Mouse (Mus musculus) pancreas, adult 10 weeks (tissue): ENCODE results near the gene Fastkd3. TPM values are rescaled to one million over a fixed set of nuclear protein-coding genes. Genes with fewer than 3 reads are reported as not detected.

ENCODE experiments used
- polyA plus RNA-seq: library from polyadenylated mRNA; stranded (reverse); fragments of 350-450 nt; fragmentation: Illumina TruSeq; extraction: RNeasy Lipid Tissue Mini Kit (QIAGEN cat#74804); gene quantifications from one replicate; pipeline ENCODE4 v1.2.3, GENCODE M21; 2015; ENCODE audit warnings: low read depth, low replicate concordance; ENCODE audit not compliant: insufficient read depth

Gene Fastkd3
- polyA plus RNA-seq, result 9.0 TPM

GRCm38 (mm10) chr13:68581747-68582516 lies at the start of gene Fastkd3, which contains the start of gene Mtrr:
Gene Fastkd3 (plus strand): TSS chr13:68582234.
Gene Mtrr (minus strand): TSS chr13:68582149.

DNA sequence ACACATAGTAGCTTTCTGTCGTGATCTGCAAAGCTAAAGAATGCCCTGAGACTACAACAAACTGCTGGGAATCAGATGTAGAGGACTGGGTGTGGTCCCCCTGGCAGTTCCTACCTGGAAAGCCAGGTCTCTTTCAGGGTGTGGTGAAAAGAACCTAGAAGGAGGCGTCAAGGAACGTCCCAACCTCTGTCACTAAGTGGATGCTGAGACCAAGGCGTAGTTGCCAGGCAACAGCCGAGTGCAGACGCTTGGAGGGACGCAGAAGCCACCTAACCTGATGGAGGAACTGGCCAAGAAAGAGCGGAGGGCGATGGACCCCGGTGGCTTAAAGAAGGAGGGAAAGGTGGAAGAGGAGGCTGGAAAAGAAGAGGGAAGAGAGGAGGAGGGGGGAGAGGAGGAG lies 15.2 kb downstream of the Fastkd3 start, which contains the start of gene 1700001L19Rik:
TSS of gene 1700001L19Rik (plus strand) at position 223 of the 400 bp plus-strand sequence.

Other genes with a start within 250 kb of the Fastkd3 start
- 1.8 TPM for gene Mtrr, start 85 bp upstream of the Fastkd3 start, polyA plus RNA-seq
- gene 1700001L19Rik, start 15.2 kb downstream of the Fastkd3 start, polyA plus RNA-seq, result not detected